Mouse (Mus musculus): ENCODE data around the gene Zbtb9.
"Not testable (repeated sequence)": the region's sequence is repeated elsewhere in the genome, so short reads cannot be mapped to it uniquely, and the experiment has no call there.

- not testable (repeated sequence) for TF ChIP-seq HCFC1 (IDR thresholded peaks at IDR 0.05; ENCODE audit: borderline replicate concordance, insufficient read depth, low read length); CHD2 (IDR thresholded peaks at IDR 0.05; ENCODE audit: low read depth, low read length)
Observed at GRCm38 (mm10) chr17:26977354-26977753, 4.4 kb downstream of the Zbtb9 start.

Data from ES-E14 (cell line).